Mouse (Mus musculus): Measurements from ENCODE around the gene Nav2.

The Nav2 gene

GRCm38 (mm10) chr7:49324575-49324974 is 416.1 kb downstream of the Nav2 start:
- CTCF ChIA-PET = interaction anchor here (0.6 kb wide), 1 partner anchor 51 kb away, joined by 3 read pairs; no protein-coding TSS in a partner anchor

- CTCF ChIA-PET = no interaction called here
Measured at GRCm38 (mm10) chr7:49326136-49326722, 417.7 kb downstream of the Nav2 start.

GRCm38 (mm10) chr7:49326967-49327742 is 418.6 kb downstream of the Nav2 start:
- CTCF ChIA-PET = interaction anchor here (0.6 kb wide), 1 partner anchor 108 kb away, joined by 3 read pairs; no protein-coding TSS in a partner anchor

GRCm38 (mm10) chr7:49330181-49330580 is 421.7 kb downstream of the Nav2 start:
- CTCF ChIA-PET = no interaction called here

GRCm38 (mm10) chr7:49331939-49332338 is 423.4 kb downstream of the Nav2 start:
- CTCF ChIA-PET = no interaction called here

GRCm38 (mm10) chr7:49332644-49333043 is 424.1 kb downstream of the Nav2 start:
- CTCF ChIA-PET = no interaction called here

GRCm38 (mm10) chr7:49334163-49334562 is 425.6 kb downstream of the Nav2 start:
- CTCF ChIA-PET = interaction anchor here (1.2 kb wide), 1 partner anchor 9 kb away, joined by 3 read pairs; no protein-coding TSS in a partner anchor

GRCm38 (mm10) chr7:49335056-49335455 is 426.5 kb downstream of the Nav2 start:
- CTCF ChIA-PET = no interaction called here

GRCm38 (mm10) chr7:49336725-49337124 is 428.2 kb downstream of the Nav2 start:
- CTCF ChIA-PET = no interaction called here

- CTCF ChIA-PET = no interaction called here
Measured at GRCm38 (mm10) chr7:49337710-49338109, 429.2 kb downstream of the Nav2 start.

- CTCF ChIA-PET = no interaction called here
Measured at GRCm38 (mm10) chr7:49339953-49340352, 431.4 kb downstream of the Nav2 start.

GRCm38 (mm10) chr7:49341151-49341918 is 432.8 kb downstream of the Nav2 start:
- CTCF ChIA-PET = no interaction called here

GRCm38 (mm10) chr7:49341919-49342529 is 433.5 kb downstream of the Nav2 start:
- CTCF ChIA-PET = interaction anchor here (1.6 kb wide), 1 partner anchor 8 kb away, joined by 3 read pairs; no protein-coding TSS in a partner anchor

- CTCF ChIA-PET = interaction anchor here (1.6 kb wide), 1 partner anchor 9 kb away, joined by 3 read pairs; no protein-coding TSS in a partner anchor
Measured at GRCm38 (mm10) chr7:49342556-49343080, 434.1 kb downstream of the Nav2 start.

- CTCF ChIA-PET = interaction anchor here (1.6 kb wide), 1 partner anchor 9 kb away, joined by 3 read pairs; no protein-coding TSS in a partner anchor
Measured at GRCm38 (mm10) chr7:49343081-49343600, 434.6 kb downstream of the Nav2 start.

- CTCF ChIA-PET = interaction anchor here (1.6 kb wide), 1 partner anchor 10 kb away, joined by 3 read pairs; no protein-coding TSS in a partner anchor
Measured at GRCm38 (mm10) chr7:49343752-49344484, 435.4 kb downstream of the Nav2 start.

GRCm38 (mm10) chr7:49347338-49348272 is 439.1 kb downstream of the Nav2 start:
- CTCF ChIA-PET = no interaction called here

GRCm38 (mm10) chr7:49348636-49349035 is 440.1 kb downstream of the Nav2 start:
- CTCF ChIA-PET = interaction anchor here (0.6 kb wide), 1 partner anchor 16 kb away, joined by 3 read pairs; no protein-coding TSS in a partner anchor

- CTCF ChIA-PET = no interaction called here
Measured at GRCm38 (mm10) chr7:49350321-49351007, 441.9 kb downstream of the Nav2 start.

Measured in spleen, embryonic (tissue).